Mouse (Mus musculus) spleen, postnatal 14 days (tissue): ENCODE data around the gene Vcl.

ENCODE experiments used
- DNase-seq, 2 experiments: peaks; one replicate each; pipeline ENCODE4 v3.0.0; 2021 to 2022; ENCODE audit warnings: low spot score in 2 of 2

Vcl gene

DNA sequence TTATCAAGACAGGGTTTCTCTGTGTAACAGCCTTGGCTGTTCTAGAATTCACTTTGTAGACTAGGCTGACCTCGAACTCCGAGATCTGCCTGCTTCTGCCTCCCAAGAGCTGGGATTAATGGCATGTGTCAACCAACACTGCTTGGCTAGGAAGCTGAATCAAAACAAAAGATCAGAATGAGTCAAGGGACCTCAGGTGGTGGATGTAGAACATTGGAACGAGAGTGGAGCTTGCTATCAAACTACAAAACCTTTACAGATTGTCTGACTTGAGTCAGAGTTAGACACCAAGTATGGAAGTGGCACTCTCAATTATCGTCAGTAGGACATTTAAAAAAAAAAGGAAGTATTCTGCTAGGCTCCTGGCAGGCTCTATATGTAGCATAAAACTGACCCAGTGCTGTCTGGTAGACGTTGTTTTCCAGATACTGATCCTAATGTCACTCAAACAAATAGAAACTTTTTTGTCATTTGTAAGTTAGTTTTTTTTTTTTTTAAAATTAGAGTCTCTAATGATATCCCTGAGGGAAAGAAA lies 84.7 kb downstream of the Vcl start:
- no peak for DNase-seq

GRCm38 (mm10) chr14:21017871-21018270 lies 88.7 kb downstream of the Vcl start:
- no peak for DNase-seq

DNA sequence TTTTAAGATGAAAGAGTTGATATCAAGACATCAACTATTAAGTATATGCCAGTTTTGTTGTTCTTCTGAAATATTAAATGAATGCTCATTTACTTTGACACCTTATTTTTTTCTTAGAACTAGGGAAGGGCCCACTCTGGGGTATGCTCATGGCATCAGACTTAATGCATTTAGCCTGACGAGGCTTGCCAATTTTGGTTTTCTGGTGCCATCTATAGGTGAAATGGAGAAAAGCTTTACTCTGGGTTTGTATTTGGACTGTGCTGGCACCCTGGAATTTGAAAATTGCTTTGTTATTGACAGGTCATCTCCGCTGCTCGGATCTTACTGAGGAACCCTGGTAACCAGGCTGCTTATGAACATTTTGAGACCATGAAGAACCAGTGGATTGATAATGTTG lies 89.8 kb downstream of the Vcl start:
- DNase-seq, result no peak

- no peak for DNase-seq
These were observed 91.2 kb downstream of the Vcl start for GRCm38 (mm10) chr14:21020435-21020834.

DNA sequence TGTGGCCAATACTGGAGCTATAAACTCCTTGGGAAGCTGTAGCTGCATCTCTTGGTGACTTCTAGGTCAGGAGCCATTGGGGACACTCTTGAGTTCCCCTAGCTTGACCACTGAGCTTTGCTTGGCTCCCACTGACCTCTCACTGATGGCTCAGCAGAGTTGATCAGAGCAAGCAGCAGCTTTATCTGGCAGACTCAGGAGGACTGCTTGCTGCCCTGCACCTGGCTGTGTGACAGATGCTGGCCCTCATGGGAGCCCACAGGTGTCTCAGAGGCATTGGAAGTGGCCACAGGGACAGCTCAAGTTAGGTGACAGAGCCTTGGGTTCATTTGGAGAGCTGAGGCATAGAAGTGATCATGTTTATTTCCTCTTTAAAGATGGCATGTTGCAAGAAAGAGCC lies 98.3 kb downstream of the Vcl start:
- no peak for DNase-seq

DNA sequence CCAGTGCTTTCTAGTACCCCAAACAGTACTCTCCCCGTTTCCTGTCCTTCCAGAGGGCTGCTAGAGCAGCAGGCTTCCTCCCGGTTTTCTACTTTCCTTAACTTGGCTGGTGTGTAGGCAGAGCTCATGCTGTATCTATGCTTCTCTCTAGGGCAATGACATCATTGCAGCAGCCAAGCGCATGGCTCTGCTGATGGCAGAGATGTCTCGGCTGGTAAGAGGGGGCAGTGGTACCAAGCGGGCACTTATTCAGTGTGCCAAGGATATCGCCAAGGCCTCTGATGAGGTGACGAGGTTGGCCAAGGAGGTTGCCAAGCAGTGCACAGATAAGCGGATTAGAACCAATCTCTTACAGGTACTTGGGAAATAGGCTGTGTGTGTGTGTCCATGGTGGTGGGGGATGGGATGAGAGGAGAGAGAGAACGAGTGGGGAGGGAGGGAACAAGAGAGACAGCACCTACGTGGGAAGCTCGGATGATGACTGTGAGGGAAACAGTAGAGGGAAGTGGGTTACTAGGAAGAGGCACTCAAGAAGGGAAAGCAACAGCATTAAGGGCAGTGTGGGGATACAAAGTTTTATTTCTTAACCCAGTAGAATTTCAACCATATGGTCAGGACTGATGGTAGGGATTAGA lies 99.9 kb downstream of the Vcl start:
- no peak for DNase-seq

DNA sequence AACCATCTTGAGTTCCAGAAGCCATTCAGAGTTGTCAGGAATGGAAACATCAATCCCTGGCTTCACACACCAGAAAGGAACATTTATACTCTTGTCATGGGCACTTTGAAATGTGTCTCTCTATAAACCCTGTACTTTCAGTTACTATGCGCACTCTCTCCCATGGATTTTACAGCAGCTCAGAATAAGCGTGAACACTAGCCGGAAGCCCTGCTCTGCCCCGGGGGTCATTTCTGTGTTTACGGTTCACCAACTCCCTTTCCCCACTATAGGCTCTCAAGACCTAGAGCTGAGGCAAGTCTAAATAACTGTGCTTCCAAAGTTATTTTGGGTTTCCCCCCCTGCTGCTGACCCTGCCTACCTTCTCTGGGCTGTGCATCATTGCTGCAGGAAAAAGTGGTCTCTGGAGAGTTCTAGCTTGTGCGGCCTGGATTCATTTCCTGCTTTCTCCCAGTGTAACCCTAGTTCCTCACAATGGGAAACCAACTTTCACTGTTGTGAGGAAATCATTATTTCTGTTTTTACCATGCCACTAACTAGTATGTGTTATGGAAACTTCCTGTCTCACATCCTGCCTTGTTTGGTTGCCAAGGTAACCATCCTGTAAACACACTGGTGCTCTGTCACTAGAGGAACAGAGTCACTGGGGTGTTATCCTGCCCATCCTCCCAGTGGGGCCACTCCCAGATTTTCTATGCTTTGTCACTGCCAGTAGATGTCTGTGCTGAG lies 102.7 kb downstream of the Vcl start:
- DNase-seq, result no peak

DNA sequence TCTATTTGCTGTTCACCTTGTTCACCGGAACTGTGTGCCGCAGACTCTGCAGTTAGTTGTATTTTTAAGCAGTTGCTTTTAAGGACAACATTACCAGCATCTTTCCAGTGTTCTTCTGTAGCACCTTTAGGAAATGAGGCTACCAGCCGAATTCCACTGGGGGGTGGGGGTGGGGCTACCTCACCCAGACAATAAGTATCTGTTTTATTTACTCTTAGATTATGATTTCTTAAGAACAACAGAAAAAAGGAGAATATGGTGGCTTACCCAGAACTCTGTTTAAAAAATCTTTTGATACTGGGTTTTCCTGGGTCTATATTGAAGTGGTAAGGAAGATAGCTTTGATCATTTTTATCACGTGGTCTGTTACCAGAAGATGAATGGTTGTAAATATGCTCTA lies 105.1 kb downstream of the Vcl start:
- DNase-seq, result no peak

DNA sequence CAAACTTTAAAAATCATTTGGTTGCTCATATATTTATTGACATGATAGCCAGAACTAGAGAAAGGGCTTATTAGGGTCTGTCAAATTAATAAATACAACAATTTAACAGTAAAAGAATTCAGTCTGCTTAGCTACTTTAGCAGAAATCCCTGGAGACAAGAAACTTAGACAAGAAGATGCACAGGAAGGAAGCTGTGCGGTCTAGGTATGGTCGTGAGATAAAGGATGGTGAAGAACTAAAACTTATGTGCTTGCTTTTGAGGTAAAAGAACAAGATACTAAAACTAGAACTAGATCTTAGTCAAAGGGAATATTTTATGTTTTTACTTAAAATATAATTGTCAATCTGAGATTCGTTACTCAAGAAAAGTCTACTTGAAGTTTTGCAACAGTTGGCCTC lies 105.6 kb downstream of the Vcl start:
- no peak for DNase-seq

DNA sequence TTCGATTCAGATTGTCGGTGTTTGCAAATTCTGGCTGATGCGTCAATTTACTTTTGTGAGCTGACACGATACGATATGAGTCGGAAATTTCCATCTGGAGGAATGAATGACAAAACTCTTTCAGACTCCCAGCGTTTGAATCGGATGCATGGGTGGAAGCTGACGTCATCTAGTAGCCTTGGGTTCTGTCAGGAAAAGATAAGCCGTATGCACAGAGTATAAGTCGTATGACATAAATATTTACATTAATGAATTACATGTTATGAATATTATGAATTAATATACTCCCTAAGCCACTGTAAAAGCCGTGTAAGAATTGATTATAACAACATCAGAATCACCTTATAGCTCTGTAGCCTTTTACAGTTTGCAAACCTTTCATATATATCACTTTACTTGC lies 109.9 kb downstream of the Vcl start:
- no peak for DNase-seq

GRCm38 (mm10) chr14:21039623-21040022 lies 110.4 kb downstream of the Vcl start:
- no peak for DNase-seq

- no peak for DNase-seq
These were observed 118.6 kb downstream of the Vcl start for GRCm38 (mm10) chr14:21047840-21048239.

DNA sequence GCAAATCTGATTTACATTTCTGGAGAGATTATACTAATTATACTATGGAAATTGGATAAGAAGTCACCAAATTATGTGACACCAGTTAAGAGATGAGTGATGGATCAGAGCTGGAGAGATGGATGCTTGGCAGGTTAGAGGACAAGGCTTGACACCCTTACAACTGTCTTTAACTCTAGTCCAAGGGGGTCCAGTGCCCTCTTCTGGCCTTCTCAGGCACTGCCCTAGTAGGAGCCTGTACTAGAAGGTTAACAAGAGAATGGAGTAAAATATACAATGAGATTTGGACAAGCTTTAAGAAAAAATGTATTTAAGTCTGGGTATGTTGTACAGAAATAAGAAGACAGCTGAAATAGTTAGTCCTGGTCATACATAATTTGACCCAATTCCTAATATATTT lies 119.7 kb downstream of the Vcl start:
- DNase-seq, result peak in 1 of 2 experiments; percentile 46

DNA sequence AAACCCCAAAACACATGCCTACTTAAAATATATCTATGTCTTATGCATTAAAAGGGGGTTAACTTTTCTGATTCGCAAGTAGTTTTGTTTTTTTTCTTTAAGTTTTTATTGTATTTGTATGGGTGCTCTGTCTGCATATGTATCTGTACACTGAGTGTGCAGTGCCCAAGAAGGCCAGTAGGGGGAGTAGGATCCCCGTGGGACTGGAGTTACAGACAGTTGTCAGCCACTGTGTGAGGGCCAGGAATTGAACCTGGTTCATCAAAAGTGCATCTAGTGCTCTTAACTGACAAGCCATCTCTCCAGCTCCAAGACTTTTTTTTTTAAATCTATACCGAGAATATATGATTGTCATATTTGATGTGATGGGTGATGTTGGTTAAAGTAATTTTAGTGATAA lies 121.5 kb downstream of the Vcl start:
- DNase-seq, result peak in 1 of 2 experiments; percentile 55

GRCm38 (mm10) chr14:21051380-21052111 lies 122.3 kb downstream of the Vcl start:
- no peak for DNase-seq

DNA sequence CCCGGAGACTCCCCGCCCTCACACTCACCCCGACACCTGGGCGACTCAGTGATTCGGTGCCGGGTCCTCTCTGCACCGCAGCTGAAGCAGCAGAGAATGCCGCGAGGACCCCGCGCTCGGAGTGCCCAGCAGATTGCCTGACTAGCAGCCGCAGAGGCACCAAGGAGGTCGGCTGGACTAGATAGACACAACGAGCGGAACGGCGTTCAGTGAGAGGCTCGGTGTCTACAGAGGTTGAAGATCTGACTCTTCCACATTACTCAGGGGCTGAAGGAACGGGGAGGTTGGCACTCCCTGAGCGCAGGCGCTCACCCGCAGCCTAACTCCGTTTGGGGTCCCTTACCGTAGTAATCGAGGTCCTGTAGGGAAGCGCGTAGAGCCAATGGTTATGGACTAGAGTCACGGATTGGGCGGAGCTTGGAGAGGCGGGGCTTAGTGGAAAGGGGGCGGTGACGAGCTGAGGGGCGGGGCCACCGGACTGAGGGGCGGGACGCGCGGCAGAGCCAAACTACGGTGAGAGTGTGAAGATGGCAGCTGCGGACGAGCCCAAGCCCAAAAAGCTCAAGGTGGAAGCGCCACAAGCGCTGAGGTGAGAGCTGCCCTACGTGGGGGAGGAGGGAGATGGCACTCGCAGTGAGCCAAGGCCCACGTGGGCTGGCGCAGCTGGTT lies 123.0 kb downstream of the Vcl start, which contains the start of the genes Ap3m1 and Adk:
Ap3m1 (minus strand) TSS at position 397 of the 669 bp plus-strand sequence.
Adk (plus strand) TSS at position 463 of the 669 bp plus-strand sequence.
- DNase-seq, result peak; percentile 94 to 95

GRCm38 (mm10) chr14:21052781-21053130 lies 123.6 kb downstream of the Vcl start:
- DNase-seq, result peak in 1 of 2 experiments; percentile 34

- no peak for DNase-seq
These were observed 124.0 kb downstream of the Vcl start for GRCm38 (mm10) chr14:21053151-21053550.

DNA sequence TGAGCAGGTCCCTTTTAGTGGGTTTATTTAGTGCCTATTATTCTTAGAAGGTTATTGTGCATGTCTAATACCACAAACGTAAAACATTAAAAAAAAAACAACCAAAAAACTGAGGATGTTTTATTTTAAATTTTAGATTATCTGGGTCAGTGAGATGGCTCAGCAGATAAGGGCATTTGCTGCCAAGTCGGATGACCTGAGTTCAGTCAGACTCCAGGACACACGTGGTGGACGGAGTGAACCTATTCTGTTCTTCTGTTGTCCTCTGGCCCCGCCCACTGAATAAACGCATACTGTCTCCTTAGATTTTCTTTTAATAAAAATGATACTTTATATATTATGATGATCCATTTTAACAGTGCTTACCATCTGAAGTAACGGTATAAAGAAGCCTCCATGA lies 124.4 kb downstream of the Vcl start:
- DNase-seq, result no peak

DNA sequence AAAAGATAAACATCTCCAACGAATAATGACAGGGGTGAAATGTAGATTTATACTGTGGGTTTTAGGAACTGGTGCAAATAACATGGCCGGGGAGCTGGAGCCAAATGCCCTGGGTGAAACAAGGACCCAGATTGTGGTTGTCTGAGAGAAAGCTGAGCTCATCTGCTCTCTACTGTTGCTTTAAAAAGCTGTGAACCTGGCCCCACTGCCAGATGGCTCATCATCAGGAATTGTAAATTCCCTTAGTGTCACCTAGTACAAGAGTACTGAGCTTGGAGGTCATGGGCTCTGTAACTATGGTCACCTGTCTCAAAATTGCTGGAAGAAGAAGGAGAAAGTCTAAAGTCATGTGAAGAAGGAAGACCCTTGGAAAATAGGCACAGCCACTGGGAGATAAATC lies 129.8 kb downstream of the Vcl start:
- DNase-seq, result no peak

DNA sequence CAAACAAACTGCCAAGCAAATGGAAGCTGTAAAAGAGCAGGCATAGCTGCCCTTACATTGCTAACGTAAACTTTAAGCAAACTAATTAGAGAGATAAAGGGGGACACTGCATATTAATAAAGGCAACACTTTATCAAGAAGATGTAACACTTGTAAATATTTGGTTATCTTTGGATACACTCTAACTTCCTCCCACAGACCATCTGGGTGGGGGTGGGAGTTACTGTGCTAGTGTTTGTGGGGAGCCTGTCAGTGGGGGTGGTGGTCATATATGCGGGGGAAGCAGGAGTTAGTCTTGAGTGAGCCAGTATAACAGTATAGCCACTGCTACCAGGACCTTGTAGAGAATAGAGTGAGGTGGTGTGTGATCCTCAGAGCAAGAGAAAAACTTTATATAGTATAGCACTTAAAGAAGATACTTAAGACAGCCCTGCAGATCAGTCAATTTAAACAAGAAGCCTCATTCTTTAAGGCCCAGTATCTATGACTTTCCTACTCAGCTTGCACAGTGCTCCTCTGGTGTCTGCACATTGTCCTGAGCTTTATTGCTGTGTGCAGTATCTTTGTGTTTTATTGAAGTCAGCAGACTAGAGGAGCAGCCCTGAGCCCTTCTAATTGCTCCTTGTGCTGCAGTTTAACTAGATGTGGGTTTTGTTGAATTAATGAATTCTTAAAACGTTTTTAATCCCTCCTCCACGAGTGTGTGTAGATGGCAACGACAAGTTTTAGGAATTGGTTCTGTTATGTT lies 133.7 kb downstream of the Vcl start:
- DNase-seq, result no peak
